Mouse (Mus musculus): ENCODE measurements around the gene Rapgef4. TPM values are rescaled to one million over a fixed set of nuclear protein-coding genes. Genes with fewer than 3 reads are reported as not detected.

Rapgef4 gene
- 1.5 and 2.2 TPM in 2 replicates for polyA plus RNA-seq (2014; fragmentation: Nextera tagmentation; extraction: Ambion mirVana)

DNA sequence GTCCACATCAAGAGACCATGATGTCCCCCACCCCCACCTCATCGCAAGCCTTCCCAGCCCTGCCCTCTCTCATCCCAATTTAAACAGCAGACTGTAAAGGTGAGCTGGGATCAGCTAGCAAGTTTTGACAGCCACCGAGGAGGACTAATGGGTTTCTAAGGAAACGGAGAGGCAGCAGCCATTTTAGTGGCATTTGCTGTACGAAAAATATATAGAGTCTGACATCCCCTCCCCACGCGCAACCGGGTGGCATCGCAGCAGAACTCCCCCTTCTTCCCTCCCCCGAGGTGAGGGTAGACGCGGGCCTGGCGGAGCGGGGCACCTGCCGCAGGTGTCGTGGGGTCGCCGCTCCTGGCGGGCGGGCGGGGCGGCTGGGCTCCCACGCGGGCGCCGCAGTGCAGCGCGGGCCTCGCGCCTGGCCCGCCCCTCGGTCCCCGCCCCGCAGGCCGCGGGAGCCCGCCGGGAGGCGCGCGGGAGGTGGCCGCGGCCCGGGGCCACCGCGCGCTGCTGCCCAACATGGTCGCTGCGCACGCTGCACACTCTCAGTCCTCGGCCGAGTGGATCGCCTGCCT, at the start of gene Rapgef4:
Rapgef4 (plus strand) TSS at position 470 of the 572 bp plus-strand sequence.
- H3K9ac ChIP-seq (ENCODE audit: low read length): peak within 1 kb of the TSS; percentile 65
- H3K4me3 ChIP-seq (ENCODE audit: low read depth, low read length): peak within 1 kb of the TSS; percentile 65
- H3K4me2 ChIP-seq (ENCODE audit: low read depth, low read length, severe bottlenecking): peak within 1 kb of the TSS; percentile 97
- H3K27ac ChIP-seq (ENCODE audit: low read depth, low read length): no peak within 1 kb of the TSS
- H3K9me3 ChIP-seq (ENCODE audit: control insufficient read depth, low read length): no peaks in the 10 kb centered on the region
- H3K27me3 ChIP-seq (ENCODE audit: control insufficient read depth, insufficient read depth, low read length): peaks cover 6% of the 10 kb centered on the region; the same call in 1 of the 2 replicates
- DNase-seq (ENCODE audit: low spot score): no peak
- peaks cover 4% of the 10 kb centered on the region; the same call in 1 of the 2 replicates for H3K4me1 ChIP-seq (replicated peaks; ENCODE audit: control insufficient read depth, insufficient read depth, low read length)
- no peaks in the 10 kb centered on the region for H3K36me3 ChIP-seq (ENCODE audit: control insufficient read depth, insufficient read depth, low read length)
- WGBS: under 1% methylated on average over 48 of the region's 52 CpGs
- ATAC-seq (replicated peaks; ENCODE audit: low FRiP score): peak; percentile 42; the same call in 1 of the 2 replicates

GRCm38 (mm10) chr2:71934046-71934445, 47.0 kb upstream of the Rapgef4 start:
- no peaks in the 10 kb centered on the region for H3K36me3 ChIP-seq (ENCODE audit: control insufficient read depth, insufficient read depth, low read length)
- no peak overlapping the region for H3K27ac ChIP-seq (ENCODE audit: low read depth, low read length)
- 93% methylated on average over 8 of the region's 8 CpGs for WGBS
- DNase-seq (ENCODE audit: low spot score): no peak
- H3K4me1 ChIP-seq (replicated peaks; ENCODE audit: control insufficient read depth, insufficient read depth, low read length): no peaks in the 10 kb centered on the region
- H3K4me2 ChIP-seq (ENCODE audit: low read depth, low read length, severe bottlenecking): no peak overlapping the region
- no peak overlapping the region for H3K9ac ChIP-seq (ENCODE audit: low read length)
- no peaks in the 10 kb centered on the region for H3K9me3 ChIP-seq (ENCODE audit: control insufficient read depth, low read length)
- H3K27me3 ChIP-seq (ENCODE audit: control insufficient read depth, insufficient read depth, low read length): no peaks in the 10 kb centered on the region
- H3K4me3 ChIP-seq (ENCODE audit: low read depth, low read length): no peak overlapping the region
- ATAC-seq (replicated peaks; ENCODE audit: low FRiP score): no peak

DNA sequence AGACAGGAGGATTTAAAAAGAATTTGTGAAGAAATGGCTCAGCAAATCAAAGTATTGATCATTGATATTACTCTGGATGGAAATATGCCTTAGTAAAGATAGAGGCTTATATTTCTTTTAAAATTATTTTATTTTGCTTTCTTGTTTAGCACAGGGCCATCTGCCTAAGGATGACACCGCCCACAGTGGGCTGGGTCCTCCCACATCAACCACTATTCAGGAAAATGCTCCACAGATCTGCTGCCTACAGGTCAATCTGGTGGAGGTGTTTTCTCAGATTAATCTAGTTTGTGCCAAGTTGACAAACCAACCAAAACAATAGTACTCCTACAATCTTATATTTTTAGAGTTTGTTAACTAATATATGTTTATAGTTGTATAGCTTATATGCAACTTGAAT, 44.3 kb upstream of the Rapgef4 start:
- 90% methylated on average over 1 of the region's 1 CpGs for whole genome bisulfite sequencing
- Histone ChIP-seq H3K4me2 (ENCODE audit: low read depth, low read length, severe bottlenecking) (no peak overlapping the region), H3K9ac (ENCODE audit: low read length) (no peak overlapping the region), H3K4me3 (ENCODE audit: low read depth, low read length) (no peak overlapping the region), H3K9me3 (ENCODE audit: control insufficient read depth, low read length) (no peaks in the 10 kb centered on the region), H3K4me1 (replicated peaks; ENCODE audit: control insufficient read depth, insufficient read depth, low read length) (no peaks in the 10 kb centered on the region), H3K36me3 (ENCODE audit: control insufficient read depth, insufficient read depth, low read length) (no peaks in the 10 kb centered on the region), H3K27ac (ENCODE audit: low read depth, low read length) (no peak overlapping the region), H3K27me3 (ENCODE audit: control insufficient read depth, insufficient read depth, low read length) (no peaks in the 10 kb centered on the region)
- ATAC-seq (replicated peaks; ENCODE audit: low FRiP score) (no peak), DNase-seq (ENCODE audit: low spot score) (no peak)

DNA sequence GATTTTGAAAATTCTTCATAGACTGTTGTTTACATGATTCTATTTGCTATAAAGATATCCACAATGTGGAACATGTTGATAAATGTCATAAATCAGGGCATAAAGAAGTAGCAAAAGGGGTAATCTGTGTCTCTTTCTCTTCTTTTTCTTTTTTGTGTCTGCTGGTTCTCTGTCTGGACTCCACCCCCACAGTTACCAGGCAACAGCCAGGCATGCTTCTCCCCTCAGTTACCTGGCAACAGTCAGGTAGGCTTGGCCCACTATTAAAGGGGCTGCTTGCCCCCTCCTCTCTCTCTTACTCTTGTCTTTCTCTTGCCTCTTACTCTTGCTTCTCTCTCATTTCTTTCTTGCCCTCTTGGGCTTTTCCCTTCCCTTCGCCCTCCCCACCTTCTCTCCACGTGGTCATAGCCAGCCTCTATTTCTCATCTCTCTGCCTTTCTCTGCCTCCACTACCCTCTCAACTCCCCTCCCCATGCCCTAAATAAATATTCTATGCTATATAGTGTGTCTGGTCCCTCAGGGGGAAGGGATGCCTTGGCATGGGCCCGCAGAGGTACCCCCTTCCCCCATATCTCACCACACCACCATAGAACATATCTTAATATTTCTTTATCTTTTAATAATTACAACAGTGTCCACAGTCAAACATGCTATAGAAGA, 43.3 kb upstream of the Rapgef4 start:
- no peak for ATAC-seq (replicated peaks; ENCODE audit: low FRiP score)
- H3K4me3 ChIP-seq (ENCODE audit: low read depth, low read length): no peak overlapping the region

DNA sequence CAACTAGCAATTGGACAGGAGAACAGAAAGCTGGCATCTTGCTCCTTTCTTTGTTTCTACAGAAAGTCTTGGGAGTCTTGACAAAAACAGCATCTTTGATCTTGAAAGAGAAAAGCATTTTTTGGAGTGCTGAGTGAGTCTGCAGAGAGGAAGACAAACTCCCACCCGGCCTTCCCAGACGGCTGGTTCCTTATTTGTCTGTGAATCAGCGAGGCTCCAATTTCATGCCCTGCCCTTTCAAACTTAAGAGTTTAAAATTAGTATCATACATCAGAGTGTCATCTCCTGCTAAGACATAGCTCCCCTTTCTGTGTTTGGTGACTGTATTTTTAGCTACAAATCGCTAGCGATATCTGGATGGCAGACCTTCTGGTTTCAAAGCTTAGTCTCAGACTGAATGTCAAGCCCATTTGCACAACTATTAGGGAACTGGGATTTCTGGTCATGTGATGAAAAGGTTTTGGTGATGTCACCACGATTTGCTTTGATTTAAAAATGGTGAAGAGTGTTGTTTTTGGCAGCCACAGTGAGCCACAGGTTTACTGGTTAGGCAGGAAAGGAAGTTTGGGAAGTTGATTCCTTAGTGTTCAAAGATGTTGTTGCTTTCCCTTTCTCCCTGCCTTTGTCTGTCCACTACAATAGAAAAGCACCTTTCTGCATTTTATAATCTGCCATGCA, 42.2 kb upstream of the Rapgef4 start:
- ATAC-seq (replicated peaks; ENCODE audit: low FRiP score): no peak
- no peak overlapping the region for H3K27ac ChIP-seq (ENCODE audit: low read depth, low read length)
- no peak overlapping the region for H3K4me2 ChIP-seq (ENCODE audit: low read depth, low read length, severe bottlenecking)
- no peaks in the 10 kb centered on the region for H3K9me3 ChIP-seq (ENCODE audit: control insufficient read depth, low read length)
- no peaks in the 10 kb centered on the region for H3K27me3 ChIP-seq (ENCODE audit: control insufficient read depth, insufficient read depth, low read length)
- H3K36me3 ChIP-seq (ENCODE audit: control insufficient read depth, insufficient read depth, low read length): no peaks in the 10 kb centered on the region
- no peak overlapping the region for H3K4me3 ChIP-seq (ENCODE audit: low read depth, low read length)
- WGBS: 79% methylated on average over 6 of the region's 6 CpGs
- no peaks in the 10 kb centered on the region for H3K4me1 ChIP-seq (replicated peaks; ENCODE audit: control insufficient read depth, insufficient read depth, low read length)
- no peak overlapping the region for H3K9ac ChIP-seq (ENCODE audit: low read length)
- DNase-seq (ENCODE audit: low spot score): no peak

More for the DNA sequence above, 43.3 kb upstream of the Rapgef4 start:
- Histone ChIP-seq H3K9ac (ENCODE audit: low read length) (no peak overlapping the region), H3K4me1 (replicated peaks; ENCODE audit: control insufficient read depth, insufficient read depth, low read length) (no peaks in the 10 kb centered on the region), H3K9me3 (ENCODE audit: control insufficient read depth, low read length) (no peaks in the 10 kb centered on the region), H3K27ac (ENCODE audit: low read depth, low read length) (no peak overlapping the region), H3K27me3 (ENCODE audit: control insufficient read depth, insufficient read depth, low read length) (no peaks in the 10 kb centered on the region), H3K4me2 (ENCODE audit: low read depth, low read length, severe bottlenecking) (no peak overlapping the region), H3K36me3 (ENCODE audit: control insufficient read depth, insufficient read depth, low read length) (no peaks in the 10 kb centered on the region)
- 77% methylated on average over 3 of the region's 3 CpGs for WGBS
- DNase-seq (ENCODE audit: low spot score): peak; percentile 56

GRCm38 (mm10) chr2:71941005-71941720, 39.9 kb upstream of the Rapgef4 start:
- no peaks in the 10 kb centered on the region for H3K9me3 ChIP-seq (ENCODE audit: control insufficient read depth, low read length)
- no peak overlapping the region for H3K27ac ChIP-seq (ENCODE audit: low read depth, low read length)
- no peaks in the 10 kb centered on the region for H3K36me3 ChIP-seq (ENCODE audit: control insufficient read depth, insufficient read depth, low read length)
- H3K27me3 ChIP-seq (ENCODE audit: control insufficient read depth, insufficient read depth, low read length): no peaks in the 10 kb centered on the region
- no peak overlapping the region for H3K4me2 ChIP-seq (ENCODE audit: low read depth, low read length, severe bottlenecking)
- H3K4me3 ChIP-seq (ENCODE audit: low read depth, low read length): no peak overlapping the region
- no peak for ATAC-seq (replicated peaks; ENCODE audit: low FRiP score)
- H3K9ac ChIP-seq (ENCODE audit: low read length): no peak overlapping the region
- H3K4me1 ChIP-seq (replicated peaks; ENCODE audit: control insufficient read depth, insufficient read depth, low read length): no peaks in the 10 kb centered on the region
- no peak for DNase-seq (ENCODE audit: low spot score)
- WGBS: 96% methylated on average over 3 of the region's 3 CpGs

- no peaks in the 10 kb centered on the region for H3K27me3 ChIP-seq (ENCODE audit: control insufficient read depth, insufficient read depth, low read length)
- H3K4me3 ChIP-seq (ENCODE audit: low read depth, low read length): no peak overlapping the region
- H3K4me1 ChIP-seq (replicated peaks; ENCODE audit: control insufficient read depth, insufficient read depth, low read length): no peaks in the 10 kb centered on the region
- WGBS: 89% methylated on average over 5 of the region's 5 CpGs
- ATAC-seq (replicated peaks; ENCODE audit: low FRiP score) (no peak), DNase-seq (ENCODE audit: low spot score) (no peak)
- H3K9ac ChIP-seq (ENCODE audit: low read length): no peak overlapping the region
- no peak overlapping the region for H3K27ac ChIP-seq (ENCODE audit: low read depth, low read length)
- no peaks in the 10 kb centered on the region for H3K9me3 ChIP-seq (ENCODE audit: control insufficient read depth, low read length)
- H3K36me3 ChIP-seq (ENCODE audit: control insufficient read depth, insufficient read depth, low read length): no peaks in the 10 kb centered on the region
- no peak overlapping the region for H3K4me2 ChIP-seq (ENCODE audit: low read depth, low read length, severe bottlenecking)
Observed at GRCm38 (mm10) chr2:71941721-71942087, 39.3 kb upstream of the Rapgef4 start.

DNA sequence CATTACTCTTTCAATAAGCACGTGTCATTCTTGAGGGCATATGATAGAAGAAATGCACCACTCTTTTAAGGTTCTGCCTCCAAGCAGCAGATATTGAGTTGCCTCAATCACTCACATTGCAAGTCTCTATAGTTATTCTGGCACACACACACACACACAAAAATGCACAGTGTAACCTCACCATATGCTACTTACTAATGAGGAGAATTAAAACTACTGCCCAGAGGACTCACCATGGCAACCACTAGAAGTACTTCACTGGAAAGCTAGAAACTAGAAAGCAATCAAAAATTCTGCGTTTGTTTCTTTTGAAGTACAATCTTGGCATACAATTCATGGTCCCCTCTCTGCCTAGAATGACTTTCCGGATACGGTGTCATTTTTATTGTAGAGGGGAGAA, 29.8 kb upstream of the Rapgef4 start:
- Histone ChIP-seq H3K9ac (ENCODE audit: low read length) (no peak overlapping the region), H3K27ac (ENCODE audit: low read depth, low read length) (no peak overlapping the region), H3K4me3 (ENCODE audit: low read depth, low read length) (no peak overlapping the region), H3K27me3 (ENCODE audit: control insufficient read depth, insufficient read depth, low read length) (no peaks in the 10 kb centered on the region), H3K4me2 (ENCODE audit: low read depth, low read length, severe bottlenecking) (no peak overlapping the region), H3K4me1 (replicated peaks; ENCODE audit: control insufficient read depth, insufficient read depth, low read length) (no peaks in the 10 kb centered on the region), H3K36me3 (ENCODE audit: control insufficient read depth, insufficient read depth, low read length) (no peaks in the 10 kb centered on the region), H3K9me3 (ENCODE audit: control insufficient read depth, low read length) (no peaks in the 10 kb centered on the region)
- no peak for ATAC-seq (replicated peaks; ENCODE audit: low FRiP score)
- 77% methylated on average over 4 of the region's 4 CpGs for WGBS
- peak; percentile 1 for DNase-seq (ENCODE audit: low spot score)
